In the genomic region with DNA sequence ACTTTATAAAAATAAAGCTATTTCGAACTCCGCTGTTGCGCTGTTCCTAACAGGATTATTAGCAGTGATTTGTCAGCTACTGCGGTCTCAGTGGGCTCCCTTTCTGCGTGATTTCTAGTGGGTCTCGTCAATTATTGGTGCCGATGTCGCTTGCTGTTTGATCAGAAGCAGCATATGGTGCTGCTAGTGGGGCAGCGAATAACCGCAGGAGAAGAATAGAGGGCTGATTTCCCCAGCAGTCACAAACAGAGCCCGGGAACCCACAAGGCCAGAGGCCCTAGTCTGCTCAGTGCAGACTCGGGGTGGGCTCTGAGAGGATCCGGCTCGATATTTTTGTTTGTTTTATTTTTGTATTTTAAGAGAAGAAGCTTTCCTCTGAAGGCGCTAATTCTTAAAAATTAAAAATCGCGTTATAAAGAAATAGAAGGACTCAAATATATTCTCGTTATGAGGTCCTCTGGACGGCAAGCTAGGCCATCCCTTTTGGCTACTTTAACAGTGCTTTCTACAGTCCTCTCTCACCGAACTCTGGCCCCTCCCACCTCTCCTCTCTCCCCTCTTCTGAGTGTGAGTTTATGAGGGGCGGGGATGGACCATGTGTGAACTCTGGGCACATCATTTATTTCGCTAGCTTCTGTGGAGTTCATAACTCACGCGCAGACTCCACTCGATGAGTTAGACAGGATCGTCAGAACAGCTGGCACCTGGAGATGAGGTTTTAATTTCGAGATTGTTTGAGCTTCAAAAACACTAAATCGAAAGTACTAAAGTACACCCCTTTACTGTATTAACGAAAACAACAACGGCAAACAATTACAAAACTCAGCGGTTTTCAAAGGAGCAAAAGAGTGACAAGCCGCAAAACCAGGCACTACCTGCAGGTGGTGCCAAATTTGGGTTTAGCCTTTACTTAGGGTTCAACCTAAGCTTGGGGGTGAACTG, we compare ENCODE assay signal across 9 mouse cellular contexts. TPM values are rescaled to one million over a fixed set of nuclear protein-coding genes. Genes with fewer than 3 reads are reported as not detected.
A peak's percentile ranks its signal among the peaks of the same experiment; 100 is the strongest.
DNase-seq lines count a peak whose midpoint lies in the region; ATAC-seq and TF ChIP-seq lines count a peak whose summit lies in the region.
"Had no signal": no experiment of that assay in that cellular context is flagged by ENCODE, and none has a peak within 500 bp of the region (broad histone marks: within the 10 kb centered on the region; RNA-seq: fewer than 3 reads in every experiment).

No protein-coding gene starts in this region.

- no peak overlapping the region for H3K4me3 ChIP-seq in liver, embryonic 12.5 days
- no peak overlapping the region for H3K4me3 ChIP-seq in hindbrain, postnatal 0 days (ENCODE audit: low read length)
- H3K4me3 ChIP-seq: limb, embryonic 12.5 days had no signal

- 0 out of 2 replicates have a peak overlapping the region, but pooled peaks have one; percentile 20 for H3K4me2 ChIP-seq in liver, embryonic 12.5 days
- H3K4me2 ChIP-seq in hindbrain, postnatal 0 days (ENCODE audit: low read depth, low read length), result no peak overlapping the region
- H3K4me2 ChIP-seq: limb, embryonic 12.5 days had no signal

- TF ChIP-seq CTCF in hindbrain, postnatal 0 days (IDR thresholded peaks at IDR 0.05; ENCODE audit: low read depth), result peak; percentile 58

- H3K27ac ChIP-seq in liver, embryonic 12.5 days, result no peak overlapping the region
- H3K27ac ChIP-seq in hindbrain, postnatal 0 days, result no peak overlapping the region
- H3K27ac ChIP-seq: limb, embryonic 12.5 days had no signal

- peaks cover 14% of the 10 kb centered on the region for H3K4me1 ChIP-seq in liver, embryonic 12.5 days
- H3K4me1 ChIP-seq in hindbrain, postnatal 0 days (ENCODE audit: insufficient read depth, low read length), result peaks cover 3% of the 10 kb centered on the region; the same call in 1 of the 2 replicates

- no peak overlapping the region for H3K9ac ChIP-seq in liver, embryonic 12.5 days
- H3K9ac ChIP-seq in hindbrain, postnatal 0 days (replicated peaks; ENCODE audit: low read length), result no peak overlapping the region
- H3K9ac ChIP-seq: limb, embryonic 12.5 days had no signal

- H3K9me3 ChIP-seq in liver, embryonic 12.5 days (replicated peaks), result no peaks in the 10 kb centered on the region
- H3K9me3 ChIP-seq in hindbrain, postnatal 0 days (ENCODE audit: low read length), result no peaks in the 10 kb centered on the region
- H3K9me3 ChIP-seq: limb, embryonic 12.5 days had no signal

- ATAC-seq in liver, embryonic 12.5 days, result no peak
- no peak for ATAC-seq in hindbrain, postnatal 0 days
- 0 out of 2 replicates have a peak, but pooled peaks have one; percentile 53 for ATAC-seq in megakaryocyte-erythroid progenitor cell, adult 5-6 weeks (replicated peaks; ENCODE audit: low FRiP score, low TSS enrichment, poor library complexity, severe bottlenecking)

- DNase-seq in liver, result no peak
- peak; percentile 2 for DNase-seq in adipocyte (ENCODE audit: low spot score)
- DNase-seq in hindbrain, postnatal 0 days (ENCODE audit: low spot score), result peak; percentile 62
- no peak for DNase-seq in ovary, postnatal 36 days (ENCODE audit: low spot score)
- DNase-seq in cerebellum, adult 11-12 months, result no peak
- no peak for DNase-seq in adrenal gland, adult 18-20 months (ENCODE audit: low spot score in 2 of 2)

- H3K27me3 ChIP-seq in liver, embryonic 12.5 days (replicated peaks), result peaks cover 94% of the 10 kb centered on the region
- peaks cover 88% of the 10 kb centered on the region for H3K27me3 ChIP-seq in hindbrain, postnatal 0 days (ENCODE audit: insufficient read depth, low read length)

- H3K36me3 ChIP-seq in liver, embryonic 12.5 days, result no peaks in the 10 kb centered on the region
- no peaks in the 10 kb centered on the region for H3K36me3 ChIP-seq in hindbrain, postnatal 0 days (ENCODE audit: insufficient read depth, low read length)
- H3K36me3 ChIP-seq: limb, embryonic 12.5 days had no signal

- 3% methylated on average over 32 of the region's 32 CpGs for WGBS in liver, embryonic 12.5 days (ENCODE audit: insufficient replicate concordance)
- WGBS in hindbrain, postnatal 0 days, result 2% methylated on average over 32 of the region's 32 CpGs

RNA-seq across cellular contexts. Expression of a gene that starts 3.2 kb away (rescaled TPM):
- 0.02 TPM in 1 of 2 replicates, not detected in the other for polyA plus RNA-seq in liver, embryonic 12.5 days (2016; fragmentation: Nextera tagmentation; extraction: Ambion mirVana)
- total RNA-seq in hindbrain, postnatal 0 days (2014; rRNA removed), result 0.14 and 0.52 TPM in 2 replicates
- 0.03 and 0.09 TPM in 2 replicates for polyA plus RNA-seq in hindbrain, postnatal 0 days (2015; fragmentation: Nextera tagmentation; extraction: Ambion mirVana)
- total RNA-seq in megakaryocyte-erythroid progenitor cell, adult 5-6 weeks (2014; fragmentation: Nextera tagmentation), result not detected in 2 replicates
- total RNA-seq in megakaryocyte-erythroid progenitor cell, adult 5-6 weeks (2017), result not detected in 2 replicates
- not detected for total RNA-seq in adrenal gland, adult 18-20 months (2021)

Comparison
In these comparisons a context has a peak if more than half of its experiments do, and no peak if none do; other contexts are left out.
1. DNase-seq: peak in adipocyte (single experiment) and hindbrain, postnatal 0 days (single experiment); none in liver (single experiment), ovary, postnatal 36 days (single experiment), cerebellum, adult 11-12 months (single experiment) and adrenal gland, adult 18-20 months (0 of 2).